Mouse (Mus musculus): ENCODE measurements at regions not wholly inside any gene's neighbourhood (a gene's known extent, or its start where the extent isn't known, plus 50 kb on each side); places are given as distances from the start of the nearest gene placed in this dataset.

DNA sequence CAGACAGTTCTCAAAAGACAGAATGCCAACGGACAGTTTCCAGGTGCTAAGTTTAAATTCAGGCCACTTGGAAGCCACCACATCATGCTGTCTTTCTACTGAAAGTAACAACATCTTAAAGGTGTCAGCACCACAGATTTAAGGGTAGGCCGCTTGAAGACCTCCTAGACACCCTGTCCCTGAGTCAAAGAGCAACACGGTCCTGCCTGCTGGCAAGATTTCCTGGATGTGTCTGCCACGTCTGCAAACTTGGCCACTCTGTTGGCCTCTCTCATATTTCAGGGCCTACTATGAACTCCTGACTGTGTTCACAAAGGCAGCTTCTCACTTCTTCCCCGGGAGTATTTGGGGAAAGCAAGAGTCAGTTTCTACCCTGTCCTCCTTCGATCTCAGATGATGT is 194.7 kb upstream of the Esrrg start:
- Histone ChIP-seq H3K4me1 (no peaks in the 10 kb centered on the region), H3K9ac (replicated peaks) (no peak overlapping the region), H3K27me3 (no peaks in the 10 kb centered on the region), H3K4me2 (replicated peaks) (no peak overlapping the region), H3K4me3 (no peak overlapping the region), H3K27ac (replicated peaks) (no peak overlapping the region), H3K9me3 (0 out of 2 replicates have a peak, but pooled peaks cover 2% of the 10 kb centered on the region), H3K36me3 (no peaks in the 10 kb centered on the region)
- ATAC-seq (ENCODE audit: low FRiP score, low read depth) = no peak
- 90% methylated on average over 6 of the region's 6 CpGs for WGBS

DNA sequence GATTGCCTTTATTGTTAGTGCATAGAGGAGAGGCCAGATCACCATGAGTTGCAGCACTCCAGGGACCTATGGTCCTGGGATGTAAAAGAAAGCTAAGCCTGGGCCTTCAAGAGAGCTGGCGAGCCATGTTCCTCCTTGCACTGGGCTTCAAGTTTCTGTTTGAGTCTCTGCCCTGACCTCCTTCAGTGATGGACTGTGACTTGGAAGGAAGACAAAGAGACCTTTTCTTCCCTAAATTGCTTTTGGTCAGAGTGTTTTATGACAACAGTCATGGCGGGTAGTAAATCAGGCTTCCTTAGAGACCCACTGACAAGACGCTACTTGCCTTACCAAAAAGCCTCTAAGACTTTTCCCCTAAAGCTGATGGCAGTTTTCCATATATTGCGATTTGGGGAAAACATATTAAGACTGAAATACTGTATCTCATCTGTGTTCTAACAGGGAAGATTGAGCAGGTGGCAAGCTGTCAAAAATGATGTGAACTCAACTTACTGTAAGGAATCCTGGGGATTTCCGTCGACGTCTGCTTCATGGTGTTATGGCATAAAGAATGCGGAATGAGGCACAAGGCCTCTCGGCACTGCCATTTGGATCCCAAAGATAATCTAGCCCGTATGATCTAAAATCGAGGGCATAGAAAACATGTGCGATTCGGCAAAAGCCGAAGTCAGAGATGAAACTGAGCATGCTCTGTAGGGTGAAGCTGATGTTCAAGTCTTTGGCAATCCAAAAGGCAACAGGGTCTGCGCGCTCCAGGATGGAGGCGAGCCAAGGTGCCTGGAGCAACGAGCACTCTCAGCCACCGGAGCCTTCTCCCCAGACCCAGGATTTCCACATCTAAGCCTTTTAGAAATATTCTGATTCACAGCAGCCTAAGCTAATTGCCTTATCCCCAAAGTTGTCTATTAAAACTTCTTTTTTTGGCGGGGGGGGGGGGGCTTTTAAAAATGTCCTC is 190.1 kb upstream of the Esrrg start:
- no peaks in the 10 kb centered on the region for H3K27me3 ChIP-seq
- H3K9ac ChIP-seq (replicated peaks) = no peak overlapping the region
- H3K27ac ChIP-seq (replicated peaks) = no peak overlapping the region
- H3K4me1 ChIP-seq = no peaks in the 10 kb centered on the region
- WGBS = 91% methylated on average over 20 of the region's 20 CpGs
- H3K36me3 ChIP-seq = no peaks in the 10 kb centered on the region
- H3K4me3 ChIP-seq = no peak overlapping the region
- H3K4me2 ChIP-seq (replicated peaks) = no peak overlapping the region
- ATAC-seq (ENCODE audit: low FRiP score, low read depth) = no peak
- no peaks in the 10 kb centered on the region for H3K9me3 ChIP-seq

DNA sequence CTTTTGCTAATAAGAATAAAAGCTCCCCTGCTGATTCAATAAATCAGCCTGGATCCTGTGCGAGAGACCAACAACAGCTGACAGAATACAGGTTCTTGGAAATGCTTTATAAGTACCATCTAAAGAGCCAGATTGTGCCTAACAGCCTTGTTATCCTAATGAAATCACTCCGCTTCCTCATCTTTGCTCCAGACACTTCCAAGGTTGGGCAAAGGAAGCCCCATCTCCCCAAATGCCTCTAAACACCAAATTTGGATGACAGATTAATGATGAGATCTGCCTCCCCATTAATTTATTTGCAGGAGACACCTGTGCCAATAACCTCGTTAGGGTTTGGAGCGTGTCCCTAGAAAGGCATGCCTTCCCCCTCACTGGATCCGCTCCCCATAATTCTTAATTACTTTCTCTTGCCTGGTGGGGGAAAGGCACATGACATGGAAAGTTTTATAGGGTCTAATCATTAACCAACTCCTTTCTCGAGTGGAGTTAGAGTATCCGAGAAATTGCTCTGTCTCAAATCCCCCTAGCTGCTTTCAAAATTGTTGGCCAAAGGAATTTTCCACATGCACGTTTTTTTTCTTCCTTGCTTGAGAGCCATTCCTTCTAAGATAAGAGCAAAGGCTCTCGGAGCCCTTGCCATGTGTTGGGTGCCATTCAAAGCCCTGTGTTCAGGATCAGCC is 179.9 kb upstream of the Esrrg start:
- Histone ChIP-seq H3K27me3 (no peaks in the 10 kb centered on the region), H3K4me3 (no peak overlapping the region), H3K36me3 (no peaks in the 10 kb centered on the region), H3K27ac (replicated peaks) (no peak overlapping the region), H3K4me2 (replicated peaks) (no peak overlapping the region), H3K4me1 (no peaks in the 10 kb centered on the region), H3K9ac (replicated peaks) (no peak overlapping the region), H3K9me3 (no peaks in the 10 kb centered on the region)
- WGBS = 86% methylated on average over 9 of the region's 9 CpGs
- no peak for ATAC-seq (ENCODE audit: low FRiP score, low read depth)

DNA sequence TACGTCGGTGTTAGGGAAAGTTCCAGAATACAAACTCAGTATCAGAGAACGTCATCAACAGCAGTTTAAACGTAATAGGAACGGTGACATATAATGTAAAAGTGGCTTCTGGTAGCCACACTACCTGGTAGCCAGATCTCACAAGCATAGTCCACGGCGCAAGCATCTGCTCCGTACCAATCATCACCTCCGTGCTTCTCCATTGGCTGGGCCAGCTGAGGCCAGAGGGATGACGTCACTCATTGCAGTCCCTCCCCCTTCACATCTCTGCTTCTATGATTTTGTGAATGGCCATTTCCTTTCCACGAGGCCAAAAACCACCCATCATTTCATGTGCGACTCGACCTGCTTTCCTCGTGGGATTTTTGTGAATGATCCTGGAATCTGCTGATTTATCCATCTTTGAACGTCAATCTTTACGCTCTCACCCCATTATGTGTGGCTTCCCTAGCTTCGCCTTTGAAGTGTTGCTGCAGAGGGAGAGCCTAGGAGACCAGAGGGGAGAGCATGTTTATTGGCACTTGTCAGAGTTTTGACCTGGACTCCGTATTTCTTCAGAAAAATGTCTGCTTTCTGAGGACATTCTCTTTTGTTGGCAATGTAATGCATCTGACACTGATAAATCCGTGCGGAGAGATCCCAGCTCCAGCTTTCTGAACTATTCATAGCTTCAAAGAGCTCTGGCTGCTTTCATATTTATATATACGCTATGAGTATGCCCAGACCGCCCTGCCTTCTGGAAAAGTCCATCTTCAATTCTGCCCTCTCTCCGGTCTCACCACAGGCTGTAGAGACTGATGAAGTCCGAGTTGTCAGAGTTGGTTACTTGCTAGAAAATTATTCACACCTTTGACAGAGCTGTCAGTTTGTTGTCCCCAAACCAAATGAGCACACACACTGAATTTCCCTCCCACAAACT is 174.6 kb upstream of the Esrrg start:
- Histone ChIP-seq H3K9ac (replicated peaks) (no peak overlapping the region), H3K36me3 (no peaks in the 10 kb centered on the region), H3K4me2 (replicated peaks) (no peak overlapping the region), H3K4me3 (no peak overlapping the region), H3K27me3 (no peaks in the 10 kb centered on the region), H3K27ac (replicated peaks) (no peak overlapping the region), H3K9me3 (no peaks in the 10 kb centered on the region), H3K4me1 (no peaks in the 10 kb centered on the region)
- WGBS = 86% methylated on average over 24 of the region's 24 CpGs
- no peak for ATAC-seq (ENCODE audit: low FRiP score, low read depth)

DNA sequence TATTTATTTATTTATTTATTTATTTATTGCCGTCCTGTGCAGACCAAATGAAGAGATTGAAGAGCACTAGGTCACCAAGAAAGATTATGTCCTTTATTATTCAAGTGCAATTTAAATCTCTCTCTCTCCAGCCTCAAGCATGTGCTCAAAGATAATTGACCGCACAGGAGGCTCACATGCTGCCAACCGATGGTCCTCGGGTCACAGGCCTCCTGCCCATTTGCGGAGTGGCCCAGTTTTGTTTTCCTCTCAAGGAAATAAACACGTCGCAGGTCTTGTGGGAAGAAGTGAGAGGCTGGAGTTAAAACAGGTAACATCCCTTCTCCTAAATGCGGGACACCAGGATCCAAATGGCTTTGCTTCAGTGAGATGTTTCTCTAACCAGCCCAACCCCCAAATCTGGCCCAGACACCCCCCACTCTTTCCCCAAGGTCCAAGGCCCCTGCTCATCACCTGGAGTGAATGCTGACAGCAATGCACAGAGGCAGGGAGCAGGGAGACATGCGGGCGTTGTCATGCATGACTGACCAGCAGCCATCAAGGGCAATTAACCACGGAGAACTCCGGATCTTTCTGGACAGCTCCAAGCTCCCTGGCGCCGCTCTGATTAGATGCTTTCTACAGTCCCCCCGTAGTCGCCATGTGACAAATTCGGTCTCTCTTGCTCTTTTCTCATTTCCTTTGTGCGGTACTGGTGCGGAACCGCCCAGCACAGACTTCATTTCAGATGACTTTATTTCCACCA is 169.2 kb upstream of the Esrrg start:
- Histone ChIP-seq H3K9ac (replicated peaks) (no peak overlapping the region), H3K9me3 (no peaks in the 10 kb centered on the region), H3K27ac (replicated peaks) (no peak overlapping the region), H3K4me1 (no peaks in the 10 kb centered on the region), H3K36me3 (no peaks in the 10 kb centered on the region), H3K4me3 (no peak overlapping the region), H3K27me3 (no peaks in the 10 kb centered on the region), H3K4me2 (replicated peaks) (0 out of 2 replicates have a peak overlapping the region, but pooled peaks have one; percentile 1)
- 61% methylated on average over 20 of the region's 20 CpGs for WGBS
- ATAC-seq (ENCODE audit: low FRiP score, low read depth) = peak; percentile 63; the same call in 1 of the 2 replicates

DNA sequence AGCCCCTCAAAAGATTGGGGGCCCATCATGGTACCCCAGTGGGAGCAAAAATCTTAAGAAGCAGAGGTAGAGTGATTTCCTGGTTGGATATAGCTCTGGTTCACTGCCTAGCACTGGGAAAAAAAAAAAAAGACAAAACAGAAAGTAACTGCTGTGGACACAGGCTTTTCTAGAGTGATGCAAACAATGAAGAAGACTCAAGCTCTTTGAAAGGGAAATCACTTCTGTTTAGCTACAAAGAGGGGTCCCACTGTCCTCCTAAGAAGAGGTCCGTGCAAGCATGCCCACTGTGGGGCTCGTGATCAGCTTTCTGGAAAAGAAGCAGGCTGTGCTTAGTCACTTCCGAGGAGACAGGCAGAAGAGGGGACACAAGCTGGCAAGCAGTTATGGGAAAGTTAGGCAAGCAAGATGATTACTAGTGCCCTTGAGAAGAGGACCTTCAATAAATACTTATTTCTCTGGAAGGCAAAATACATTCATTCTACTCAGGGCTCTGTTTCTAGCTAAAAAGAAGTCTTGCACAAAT is 166.9 kb upstream of the Esrrg start:
- Histone ChIP-seq H3K36me3 (no peaks in the 10 kb centered on the region), H3K4me1 (no peaks in the 10 kb centered on the region), H3K9ac (replicated peaks) (no peak overlapping the region), H3K27me3 (no peaks in the 10 kb centered on the region), H3K9me3 (no peaks in the 10 kb centered on the region), H3K4me2 (replicated peaks) (no peak overlapping the region), H3K4me3 (no peak overlapping the region), H3K27ac (replicated peaks) (no peak overlapping the region)
- no peak for ATAC-seq (ENCODE audit: low FRiP score, low read depth)
- WGBS = 48% methylated on average over 3 of the region's 3 CpGs

DNA sequence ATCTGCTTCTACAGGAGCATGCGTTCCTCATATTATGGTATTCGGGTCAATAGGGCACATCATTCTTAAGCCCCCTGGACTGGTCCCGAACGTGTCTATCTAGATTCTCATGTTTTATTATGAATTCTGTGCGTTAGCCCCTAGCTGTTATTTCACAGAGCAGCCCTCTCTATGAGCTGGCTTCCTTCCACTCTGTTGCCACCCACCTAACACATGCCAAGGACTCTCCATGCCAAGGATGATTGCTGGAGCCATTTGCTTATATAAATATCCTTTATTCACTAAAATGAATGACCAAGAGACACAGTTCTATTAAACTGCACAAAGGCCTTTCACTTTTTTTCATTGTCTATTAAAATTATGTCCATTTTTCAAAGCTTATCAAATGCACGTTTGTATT is 162.1 kb upstream of the Esrrg start:
- no peak overlapping the region for H3K4me3 ChIP-seq
- no peak for ATAC-seq (ENCODE audit: low FRiP score, low read depth)
- no peak overlapping the region for H3K9ac ChIP-seq (replicated peaks)
- no peaks in the 10 kb centered on the region for H3K36me3 ChIP-seq
- no peak overlapping the region for H3K4me2 ChIP-seq (replicated peaks)
- WGBS = 89% methylated on average over 6 of the region's 6 CpGs
- H3K9me3 ChIP-seq = no peaks in the 10 kb centered on the region
- H3K27ac ChIP-seq (replicated peaks) = no peak overlapping the region
- H3K4me1 ChIP-seq = 0 out of 2 replicates have a peak, but pooled peaks cover 14% of the 10 kb centered on the region
- 0 out of 2 replicates have a peak, but pooled peaks cover 7% of the 10 kb centered on the region for H3K27me3 ChIP-seq

DNA sequence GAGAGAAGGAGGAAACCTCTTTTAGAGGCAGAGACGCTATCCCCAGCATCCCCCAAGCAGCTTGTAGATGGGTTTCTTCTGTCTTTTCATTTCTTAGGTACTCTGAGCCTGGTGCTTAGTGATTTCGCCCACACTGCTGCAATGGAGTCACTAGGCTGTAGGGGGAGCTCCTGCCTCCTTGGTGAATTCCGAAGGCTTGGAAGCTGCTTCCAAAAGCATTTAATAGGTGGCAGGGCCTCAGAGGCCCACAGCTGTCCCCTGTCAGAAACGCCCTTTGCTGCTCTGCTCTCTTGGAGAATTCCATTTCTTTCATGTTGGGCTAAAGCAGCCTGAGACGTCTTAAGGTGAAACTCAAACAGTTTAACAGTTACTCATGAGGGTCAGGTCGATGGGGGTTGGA is 160.4 kb upstream of the Esrrg start:
- Histone ChIP-seq H3K9me3 (no peaks in the 10 kb centered on the region), H3K4me3 (no peak overlapping the region), H3K4me1 (0 out of 2 replicates have a peak, but pooled peaks cover 14% of the 10 kb centered on the region), H3K4me2 (replicated peaks) (no peak overlapping the region), H3K27ac (replicated peaks) (no peak overlapping the region), H3K9ac (replicated peaks) (no peak overlapping the region), H3K36me3 (no peaks in the 10 kb centered on the region), H3K27me3 (0 out of 2 replicates have a peak, but pooled peaks cover 7% of the 10 kb centered on the region)
- ATAC-seq (ENCODE audit: low FRiP score, low read depth) = peak; percentile 65; the same call in 1 of the 2 replicates
- 14% methylated on average over 6 of the region's 6 CpGs for WGBS

DNA sequence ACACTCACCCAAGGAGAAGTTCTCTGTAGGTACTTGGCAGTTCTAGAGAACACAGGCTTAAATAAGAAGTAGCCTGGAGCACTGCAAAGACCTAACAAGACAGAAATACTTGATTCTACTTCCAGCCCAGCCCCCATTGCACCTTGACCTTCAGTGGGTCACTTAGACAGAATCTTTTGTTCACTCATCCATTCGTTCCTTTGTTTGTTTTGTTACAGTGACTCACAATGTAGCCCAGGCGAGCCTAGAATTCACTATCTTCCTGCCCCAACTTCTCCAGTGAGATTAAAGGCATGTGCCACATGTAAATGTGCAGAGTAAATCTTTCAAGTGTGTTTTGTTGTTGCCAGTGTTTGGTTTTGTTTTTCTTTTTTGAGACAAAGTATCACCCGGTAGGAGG is 158.5 kb upstream of the Esrrg start:
- no peak overlapping the region for H3K4me3 ChIP-seq
- H3K36me3 ChIP-seq = no peaks in the 10 kb centered on the region
- 21% methylated on average over 3 of the region's 3 CpGs for WGBS
- no peak overlapping the region for H3K9ac ChIP-seq (replicated peaks)
- no peak for ATAC-seq (ENCODE audit: low FRiP score, low read depth)
- no peak overlapping the region for H3K27ac ChIP-seq (replicated peaks)
- H3K27me3 ChIP-seq = 0 out of 2 replicates have a peak, but pooled peaks cover 7% of the 10 kb centered on the region
- H3K4me2 ChIP-seq (replicated peaks) = no peak overlapping the region
- H3K4me1 ChIP-seq = 0 out of 2 replicates have a peak, but pooled peaks cover 14% of the 10 kb centered on the region
- H3K9me3 ChIP-seq = no peaks in the 10 kb centered on the region

DNA sequence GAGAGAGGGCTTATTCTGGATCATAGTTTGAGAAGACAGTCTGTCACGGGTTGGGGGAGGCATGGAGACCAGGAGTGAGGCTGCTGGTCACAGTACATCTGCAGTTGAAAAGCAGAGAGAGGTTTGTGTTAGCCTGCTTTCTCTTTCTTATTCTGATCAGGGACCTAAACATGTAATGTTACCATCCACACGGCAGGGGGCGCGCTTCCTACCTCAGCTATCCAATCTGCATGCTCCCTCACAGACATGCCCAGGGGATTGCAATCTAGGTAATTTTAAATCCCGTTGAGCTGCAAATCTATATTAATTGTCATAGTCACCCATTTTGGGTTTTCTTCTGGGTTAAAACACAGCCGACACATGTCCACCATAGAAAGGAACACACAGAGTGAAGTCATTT is 156.4 kb upstream of the Esrrg start:
- Histone ChIP-seq H3K27me3 (0 out of 2 replicates have a peak, but pooled peaks cover 7% of the 10 kb centered on the region), H3K4me1 (0 out of 2 replicates have a peak, but pooled peaks cover 14% of the 10 kb centered on the region), H3K27ac (replicated peaks) (no peak overlapping the region), H3K4me2 (replicated peaks) (no peak overlapping the region), H3K36me3 (no peaks in the 10 kb centered on the region), H3K4me3 (no peak overlapping the region), H3K9ac (replicated peaks) (no peak overlapping the region), H3K9me3 (no peaks in the 10 kb centered on the region)
- ATAC-seq (ENCODE audit: low FRiP score, low read depth) = no peak
- 32% methylated on average over 6 of the region's 6 CpGs for WGBS

DNA sequence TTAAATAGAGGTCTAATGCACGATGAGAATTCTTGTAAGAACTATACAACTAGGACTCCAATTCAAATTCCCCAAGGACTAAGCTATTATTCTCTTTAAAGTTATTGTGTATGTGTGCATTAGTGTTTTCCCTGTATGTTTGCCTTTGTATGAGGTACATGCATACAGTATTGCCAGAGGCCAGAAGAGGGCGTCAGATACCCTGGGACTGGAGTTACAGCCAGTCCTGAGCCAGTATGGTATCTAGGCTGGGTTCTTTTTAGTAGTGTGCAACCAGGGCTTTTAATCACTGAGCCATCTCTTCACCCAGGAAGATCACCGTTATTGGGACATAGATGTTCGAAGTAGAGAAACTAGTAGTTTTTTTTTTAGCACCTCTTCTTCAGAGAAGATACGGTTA is 154.2 kb upstream of the Esrrg start:
- ATAC-seq (ENCODE audit: low FRiP score, low read depth) = no peak
- no peaks in the 10 kb centered on the region for H3K27me3 ChIP-seq
- H3K36me3 ChIP-seq = no peaks in the 10 kb centered on the region
- 64% methylated on average over 5 of the region's 5 CpGs for WGBS
- H3K9ac ChIP-seq (replicated peaks) = no peak overlapping the region
- no peaks in the 10 kb centered on the region for H3K9me3 ChIP-seq
- no peak overlapping the region for H3K27ac ChIP-seq (replicated peaks)
- no peak overlapping the region for H3K4me2 ChIP-seq (replicated peaks)
- H3K4me1 ChIP-seq = 0 out of 2 replicates have a peak, but pooled peaks cover 7% of the 10 kb centered on the region
- H3K4me3 ChIP-seq = no peak overlapping the region
